Mouse (Mus musculus): ENCODE measurements around the gene Ly6g6f.

GRCm38 (mm10) chr17:35105740-35106389 lies 20.5 kb upstream of the Ly6g6f start:
- TF ChIP-seq GATA1 (IDR thresholded peaks at IDR 0.05; ENCODE audit: low read length) = no peak
- TF ChIP-seq TAL1 (IDR thresholded peaks at IDR 0.05; ENCODE audit: low read length) = no peak
